Mouse (Mus musculus): ENCODE measurements around the gene Usp10. TPM values are rescaled to one million over a fixed set of nuclear protein-coding genes. Genes with fewer than 3 reads are reported as not detected.

The Usp10 gene
- 112 and 116 TPM in 2 replicates for polyA plus RNA-seq (2016; fragmentation: Nextera tagmentation; extraction: Ambion mirVana)

DNA sequence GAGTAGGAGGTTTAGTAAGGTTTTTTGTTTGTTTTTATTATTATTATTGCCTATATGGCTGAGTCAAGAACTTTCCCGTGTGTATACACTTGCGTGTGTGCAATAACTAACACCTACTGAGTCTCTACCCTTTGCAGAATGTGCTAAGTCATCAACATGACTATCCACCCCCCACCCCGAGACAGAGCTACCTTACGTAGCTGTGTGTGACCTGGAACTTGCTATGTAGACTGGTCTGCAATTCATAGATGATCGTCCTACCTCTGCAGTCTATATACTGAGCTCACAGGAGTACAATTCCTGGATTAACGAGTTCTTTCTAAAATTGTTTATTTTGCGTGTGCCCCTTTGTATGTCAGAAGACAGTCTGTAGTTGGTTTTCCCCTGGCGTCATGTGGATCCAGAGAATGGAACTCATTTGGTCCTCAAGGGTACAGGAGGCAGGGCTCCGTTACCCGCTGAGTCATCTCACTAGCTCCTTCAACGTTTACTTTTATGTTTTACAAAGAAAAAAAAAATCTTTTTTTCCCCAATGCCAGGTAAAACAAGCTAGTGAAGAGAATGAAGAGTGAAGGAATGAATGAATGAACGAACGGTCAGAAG is at the start of gene Usp10:
TSS of gene Usp10 (plus strand) at position 417 of the 603 bp plus-strand sequence.
- Histone ChIP-seq H3K9me3 (replicated peaks) (no peaks in the 10 kb centered on the region), H3K4me3 (peak within 1 kb of the TSS; percentile 84), H3K36me3 (no peaks in the 10 kb centered on the region), H3K9ac (peak within 1 kb of the TSS; percentile 95), H3K27ac (ENCODE audit: poor library complexity, severe bottlenecking) (peak within 1 kb of the TSS; percentile 89), H3K4me1 (replicated peaks) (peaks cover 40% of the 10 kb centered on the region), H3K4me2 (peak within 1 kb of the TSS; percentile 95), H3K27me3 (replicated peaks) (no peaks in the 10 kb centered on the region)
- peak; percentile 63 for ATAC-seq (ENCODE audit: insufficient number of reproducible peaks, low FRiP score)
- WGBS, result 30% methylated on average over 13 of the region's 13 CpGs

DNA sequence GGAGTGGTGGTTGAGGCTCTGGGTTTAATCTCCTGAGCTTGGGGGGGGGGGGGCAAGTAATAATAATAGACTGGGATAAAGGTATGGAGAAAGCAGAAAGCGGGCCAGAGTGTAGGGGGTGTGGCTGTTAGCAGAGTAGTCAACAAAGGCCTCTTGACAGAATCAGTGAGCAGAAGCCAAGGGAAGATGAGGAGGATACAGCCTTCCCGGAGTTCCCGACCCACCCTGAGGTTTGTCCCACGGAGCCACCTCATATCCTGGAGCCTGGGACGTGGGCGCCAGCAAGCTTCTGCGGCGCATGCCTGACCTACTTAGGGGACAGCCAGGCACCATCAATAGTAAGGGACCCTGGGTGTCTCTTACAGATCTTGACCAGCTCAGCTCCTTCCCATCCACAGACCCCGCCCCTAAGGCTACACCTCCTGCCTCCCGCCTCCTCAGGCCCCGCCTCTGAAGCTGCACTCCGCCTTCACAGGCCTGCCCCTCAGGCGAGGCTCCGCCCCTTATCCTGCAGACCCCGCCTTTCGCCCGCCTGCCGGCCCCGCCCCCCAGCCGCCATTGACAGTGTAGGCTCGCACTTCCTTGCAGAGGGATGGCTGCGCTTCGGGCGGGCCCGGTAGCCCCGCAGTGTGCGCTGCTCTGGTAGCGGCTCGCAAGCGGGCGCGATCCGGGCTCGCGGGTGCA is 48.3 kb upstream of the Usp10 start, which contains the start of gene Klhl36:
TSS of gene Klhl36 (plus strand) at position 561 of the 684 bp plus-strand sequence.
- Histone ChIP-seq H3K4me1 (replicated peaks) (peaks cover 18% of the 10 kb centered on the region), H3K27ac (ENCODE audit: poor library complexity, severe bottlenecking) (peak within 1 kb of the TSS; percentile 49), H3K9me3 (replicated peaks) (no peaks in the 10 kb centered on the region), H3K27me3 (replicated peaks) (peaks cover 28% of the 10 kb centered on the region; the same call in 1 of the 2 replicates), H3K9ac (peak within 1 kb of the TSS; percentile 85), H3K4me3 (peak within 1 kb of the TSS; percentile 83), H3K36me3 (peaks cover 5% of the 10 kb centered on the region; the same call in 1 of the 2 replicates), H3K4me2 (peak within 1 kb of the TSS; percentile 85)
- 1% methylated on average over 35 of the region's 35 CpGs for WGBS
- peak; percentile 97 for ATAC-seq (ENCODE audit: insufficient number of reproducible peaks, low FRiP score)

DNA sequence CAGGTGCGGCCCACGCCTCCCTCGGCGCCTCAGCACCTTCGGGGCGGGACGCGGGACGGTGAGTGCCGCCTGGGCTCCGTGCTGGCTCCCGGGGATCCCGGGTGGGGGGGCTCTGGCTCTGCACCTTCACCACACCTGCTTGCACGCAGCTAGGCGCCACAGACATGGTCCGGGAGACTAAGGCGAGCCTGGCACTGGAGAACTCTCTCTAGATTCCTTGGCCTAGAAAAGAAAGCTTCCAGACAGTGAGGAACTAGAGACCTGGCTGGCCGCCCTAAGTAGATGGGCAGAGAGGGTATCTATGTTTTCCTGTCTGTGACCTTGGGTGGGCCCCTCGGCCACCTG is 47.8 kb upstream of the Usp10 start:
- Histone ChIP-seq H3K4me3 (peak overlapping the region; percentile 83), H3K4me1 (replicated peaks) (peaks cover 18% of the 10 kb centered on the region), H3K9me3 (replicated peaks) (no peaks in the 10 kb centered on the region), H3K9ac (peak overlapping the region; percentile 85), H3K27ac (ENCODE audit: poor library complexity, severe bottlenecking) (peak overlapping the region; percentile 49), H3K36me3 (peaks cover 5% of the 10 kb centered on the region; the same call in 1 of the 2 replicates), H3K27me3 (replicated peaks) (peaks cover 28% of the 10 kb centered on the region; the same call in 1 of the 2 replicates), H3K4me2 (peak overlapping the region; percentile 85)
- peak; percentile 26 for ATAC-seq (ENCODE audit: insufficient number of reproducible peaks, low FRiP score)
- 2% methylated on average over 19 of the region's 19 CpGs for WGBS

DNA sequence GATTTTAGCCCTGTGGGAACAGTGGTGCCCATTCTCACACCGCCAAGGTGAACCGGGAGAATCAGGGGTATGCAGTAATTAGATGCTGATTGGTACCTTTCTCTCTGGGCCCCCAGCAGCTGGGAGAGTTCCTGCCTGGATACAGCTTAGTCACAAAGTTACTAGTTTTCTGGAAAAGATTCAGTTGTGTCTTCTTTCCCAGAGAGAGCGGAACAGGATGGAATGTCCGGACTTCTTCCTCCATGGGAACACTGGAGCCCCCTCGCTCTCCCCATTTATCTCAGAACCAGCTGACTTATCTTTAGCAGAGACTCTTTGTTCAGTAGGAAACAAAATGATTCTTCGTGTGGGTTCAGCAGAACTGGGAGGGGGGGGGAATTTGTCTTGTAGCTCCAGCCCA is 47.4 kb upstream of the Usp10 start:
- WGBS, result 5% methylated on average over 6 of the region's 6 CpGs
- Histone ChIP-seq H3K4me1 (replicated peaks) (peaks cover 18% of the 10 kb centered on the region), H3K27ac (ENCODE audit: poor library complexity, severe bottlenecking) (0 out of 2 replicates have a peak overlapping the region, but pooled peaks have one; percentile 49), H3K4me2 (peak overlapping the region; percentile 85), H3K27me3 (replicated peaks) (peaks cover 24% of the 10 kb centered on the region; the same call in 1 of the 2 replicates), H3K36me3 (peaks cover 5% of the 10 kb centered on the region; the same call in 1 of the 2 replicates), H3K9ac (peak overlapping the region; percentile 85), H3K4me3 (peak overlapping the region; percentile 83), H3K9me3 (replicated peaks) (no peaks in the 10 kb centered on the region)
- ATAC-seq (ENCODE audit: insufficient number of reproducible peaks, low FRiP score), result no peak; the same call in 1 of the 2 replicates

GRCm38 (mm10) chr8:119869616-119870015 is 40.5 kb upstream of the Usp10 start:
- Histone ChIP-seq H3K4me2 (no peak overlapping the region), H3K9ac (no peak overlapping the region), H3K9me3 (replicated peaks) (peaks cover 13% of the 10 kb centered on the region), H3K27me3 (replicated peaks) (peaks cover 15% of the 10 kb centered on the region), H3K4me3 (no peak overlapping the region), H3K36me3 (peaks cover 55% of the 10 kb centered on the region), H3K27ac (ENCODE audit: poor library complexity, severe bottlenecking) (no peak overlapping the region), H3K4me1 (replicated peaks) (no peaks in the 10 kb centered on the region)
- 78% methylated on average over 20 of the region's 20 CpGs for WGBS
- ATAC-seq (ENCODE audit: insufficient number of reproducible peaks, low FRiP score), result no peak

GRCm38 (mm10) chr8:119873181-119873580 is 37.0 kb upstream of the Usp10 start:
- 93% methylated on average over 1 of the region's 1 CpGs for WGBS
- H3K4me3 ChIP-seq, result no peak overlapping the region
- no peak overlapping the region for H3K4me2 ChIP-seq
- peaks cover 13% of the 10 kb centered on the region for H3K9me3 ChIP-seq (replicated peaks)
- H3K27ac ChIP-seq (ENCODE audit: poor library complexity, severe bottlenecking), result no peak overlapping the region
- H3K9ac ChIP-seq, result no peak overlapping the region
- no peaks in the 10 kb centered on the region for H3K4me1 ChIP-seq (replicated peaks)
- H3K27me3 ChIP-seq (replicated peaks), result peaks cover 9% of the 10 kb centered on the region
- H3K36me3 ChIP-seq, result peaks cover 63% of the 10 kb centered on the region
- no peak for ATAC-seq (ENCODE audit: insufficient number of reproducible peaks, low FRiP score)

DNA sequence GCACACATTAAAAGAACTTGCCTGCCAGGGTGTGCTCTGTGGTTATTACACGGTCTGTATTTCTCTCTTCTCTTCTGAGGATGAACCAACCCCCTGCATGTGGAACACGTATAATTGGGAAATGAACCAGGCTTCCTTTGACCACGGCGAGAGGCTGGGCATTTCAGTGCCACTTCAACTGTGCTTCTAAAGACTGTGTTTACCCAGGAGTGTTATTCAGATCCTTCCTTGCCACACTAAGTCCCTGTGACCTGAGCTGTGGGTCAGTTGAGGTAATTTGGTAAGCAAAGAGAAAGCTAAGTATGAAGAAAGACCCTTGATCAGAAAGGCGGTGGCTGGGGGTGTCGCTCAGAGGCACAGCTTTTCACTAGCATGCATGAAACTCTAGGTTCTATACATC is 28.9 kb upstream of the Usp10 start:
- no peak overlapping the region for H3K4me2 ChIP-seq
- peaks cover 10% of the 10 kb centered on the region for H3K36me3 ChIP-seq
- no peak for ATAC-seq (ENCODE audit: insufficient number of reproducible peaks, low FRiP score)
- 78% methylated on average over 6 of the region's 6 CpGs for WGBS
- H3K9ac ChIP-seq, result no peak overlapping the region
- H3K27me3 ChIP-seq (replicated peaks), result peaks cover 9% of the 10 kb centered on the region
- peaks cover 12% of the 10 kb centered on the region for H3K4me1 ChIP-seq (replicated peaks)
- no peak overlapping the region for H3K4me3 ChIP-seq
- H3K9me3 ChIP-seq (replicated peaks), result no peaks in the 10 kb centered on the region
- no peak overlapping the region for H3K27ac ChIP-seq (ENCODE audit: poor library complexity, severe bottlenecking)

DNA sequence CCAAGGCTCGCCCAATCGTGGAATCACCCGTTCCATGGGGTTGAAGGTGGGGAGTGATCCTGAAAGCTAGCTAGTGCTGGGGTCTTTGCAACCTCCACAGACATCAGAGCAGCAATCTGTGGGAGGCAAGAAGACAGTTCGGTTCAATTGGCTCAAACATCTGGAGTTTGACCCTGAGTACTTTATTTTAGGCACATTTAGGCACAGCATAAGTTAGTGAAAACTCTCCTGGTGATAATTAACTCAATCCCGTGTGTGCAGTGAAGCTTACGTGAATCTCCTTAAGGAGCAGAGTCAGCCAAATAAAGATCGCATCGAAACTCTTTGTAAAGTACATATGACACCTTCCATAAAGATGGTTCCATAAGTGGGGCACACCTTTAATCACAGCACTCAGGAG is 28.2 kb upstream of the Usp10 start:
- Histone ChIP-seq H3K27ac (ENCODE audit: poor library complexity, severe bottlenecking) (no peak overlapping the region), H3K9me3 (replicated peaks) (no peaks in the 10 kb centered on the region), H3K27me3 (replicated peaks) (peaks cover 9% of the 10 kb centered on the region), H3K4me2 (no peak overlapping the region), H3K36me3 (peaks cover 6% of the 10 kb centered on the region; the same call in 1 of the 2 replicates), H3K9ac (no peak overlapping the region), H3K4me3 (no peak overlapping the region), H3K4me1 (replicated peaks) (peaks cover 13% of the 10 kb centered on the region)
- no peak for ATAC-seq (ENCODE audit: insufficient number of reproducible peaks, low FRiP score)
- 73% methylated on average over 8 of the region's 8 CpGs for WGBS

- 82% methylated on average over 7 of the region's 7 CpGs for WGBS
- Histone ChIP-seq H3K4me2 (no peak overlapping the region), H3K9me3 (replicated peaks) (no peaks in the 10 kb centered on the region), H3K36me3 (peaks cover 4% of the 10 kb centered on the region; the same call in 1 of the 2 replicates), H3K4me1 (replicated peaks) (peaks cover 13% of the 10 kb centered on the region), H3K27ac (ENCODE audit: poor library complexity, severe bottlenecking) (no peak overlapping the region), H3K9ac (no peak overlapping the region), H3K4me3 (no peak overlapping the region), H3K27me3 (replicated peaks) (peaks cover 9% of the 10 kb centered on the region)
- ATAC-seq (ENCODE audit: insufficient number of reproducible peaks, low FRiP score), result no peak
These were observed 26.9 kb upstream of the Usp10 start for GRCm38 (mm10) chr8:119883281-119883680.

GRCm38 (mm10) chr8:119885612-119886011 is 24.5 kb upstream of the Usp10 start:
- peaks cover 15% of the 10 kb centered on the region for H3K4me1 ChIP-seq (replicated peaks)
- peaks cover 4% of the 10 kb centered on the region for H3K27me3 ChIP-seq (replicated peaks)
- WGBS, result 29% methylated on average over 3 of the region's 3 CpGs
- H3K27ac ChIP-seq (ENCODE audit: poor library complexity, severe bottlenecking), result peak overlapping the region; percentile 28; the same call in 1 of the 2 replicates
- H3K4me2 ChIP-seq, result peak overlapping the region; percentile 8; the same call in 1 of the 2 replicates
- H3K36me3 ChIP-seq, result no peaks in the 10 kb centered on the region
- no peak overlapping the region for H3K9ac ChIP-seq
- H3K4me3 ChIP-seq, result no peak overlapping the region
- H3K9me3 ChIP-seq (replicated peaks), result no peaks in the 10 kb centered on the region
- peak; percentile 71 for ATAC-seq (ENCODE audit: insufficient number of reproducible peaks, low FRiP score)

GRCm38 (mm10) chr8:119887130-119887529 is 23.0 kb upstream of the Usp10 start:
- 90% methylated on average over 3 of the region's 3 CpGs for WGBS
- no peaks in the 10 kb centered on the region for H3K36me3 ChIP-seq
- peaks cover 15% of the 10 kb centered on the region for H3K4me1 ChIP-seq (replicated peaks)
- no peak for ATAC-seq (ENCODE audit: insufficient number of reproducible peaks, low FRiP score)
- no peak overlapping the region for H3K9ac ChIP-seq
- H3K9me3 ChIP-seq (replicated peaks), result no peaks in the 10 kb centered on the region
- no peak overlapping the region for H3K27ac ChIP-seq (ENCODE audit: poor library complexity, severe bottlenecking)
- no peak overlapping the region for H3K4me2 ChIP-seq
- H3K27me3 ChIP-seq (replicated peaks), result peaks cover 4% of the 10 kb centered on the region; the same call in 1 of the 2 replicates
- no peak overlapping the region for H3K4me3 ChIP-seq
